ENCODE assay signal across 24 mouse cellular contexts in the genomic region with DNA sequence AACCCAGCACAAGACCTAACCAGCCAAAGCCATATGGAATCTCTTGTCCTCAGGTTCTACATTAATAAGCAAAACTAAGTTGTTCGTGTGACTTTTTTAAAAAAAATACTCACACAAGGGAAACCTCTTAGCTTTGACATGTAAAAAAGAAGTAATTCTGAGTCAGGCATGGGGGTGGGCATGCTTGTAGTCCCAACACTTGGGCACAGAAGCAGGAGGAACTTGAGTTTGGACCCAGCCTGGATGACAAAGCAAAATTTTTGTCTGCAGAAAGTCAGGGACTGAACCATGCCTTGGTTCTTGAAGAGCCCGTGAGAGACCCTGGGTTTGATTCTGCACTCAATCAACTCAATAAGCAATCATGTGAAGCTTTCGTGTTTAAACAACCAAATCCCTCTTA.
"Had no signal": no experiment of that assay in that cellular context is flagged by ENCODE, and none has a peak within 500 bp of the region (broad histone marks: within the 10 kb centered on the region; RNA-seq: fewer than 3 reads in every experiment).

No protein-coding gene starts in this region.

- ATAC-seq: hindbrain, embryonic 16.5 days; inflammation-experienced regulatory T-cells, adult 6 months; intestine, embryonic 15.5 days; intestine, postnatal 0 days; liver, embryonic 12.5 days had no signal

- DNase-seq: gastrocnemius, postnatal 10 days; gastrocnemius, postnatal 25 days; heart, adult 18-20 months; heart, postnatal 10 days; kidney, adult 18-20 months; kidney, adult 8-10 months; kidney, postnatal 10 days; kidney, postnatal 25 days; kidney, postnatal 4 days; left cerebral cortex, postnatal 4 days had no signal

- H3K27ac ChIP-seq: heart, embryonic 10.5 days; hindbrain, embryonic 10.5 days; hindbrain, embryonic 12.5 days; hindbrain, embryonic 14.5 days; intestine, embryonic 15.5 days; layer of hippocampus, adult 2 months; limb, embryonic 13.5 days; limb, embryonic 15.5 days; liver, embryonic 12.5 days; liver, embryonic 14.5 days had no signal

- H3K4me3 ChIP-seq: heart, embryonic 10.5 days; heart, embryonic 12.5 days; hindbrain, embryonic 10.5 days; hindbrain, embryonic 12.5 days; intestine, embryonic 15.5 days; layer of hippocampus, adult 2 months; limb, embryonic 13.5 days; limb, embryonic 15.5 days; liver, embryonic 12.5 days had no signal

- H3K4me1 ChIP-seq: hindbrain, embryonic 10.5 days; hindbrain, embryonic 12.5 days; intestine, embryonic 15.5 days; limb, embryonic 15.5 days had no signal
